ENCODE assay signal across 12 mouse cellular contexts in genomic region chr1:59608920-59609319, GRCm38 (mm10).
DNase-seq lines count a peak whose midpoint lies in the region; ATAC-seq and TF ChIP-seq lines count a peak whose summit lies in the region.
"Had no signal": no experiment of that assay in that cellular context is flagged by ENCODE, and none has a peak within 500 bp of the region (broad histone marks: within the 10 kb centered on the region; RNA-seq: fewer than 3 reads in every experiment).

No protein-coding gene starts in this region.

- POLR2A ChIA-PET in Patski (lab: Charles Lee), result interaction anchor here (1.4 kb wide), 1 partner anchor 372 kb away, joined by 3 read pairs; the partner anchor contains the start of gene Als2

- in situ Hi-C loops in Patski (cut with MboI; ENCODE audit: low pct_unique_long_range_greater_than_20kb), result no loop called here

- H3K4me3 ChIP-seq in midbrain, embryonic 13.5 days (replicated peaks), result no peak overlapping the region
- H3K4me3 ChIP-seq: hindbrain, embryonic 12.5 days; layer of hippocampus, adult 2 months had no signal

- H3K36me3 ChIP-seq in midbrain, embryonic 13.5 days, result no peaks in the 10 kb centered on the region
- H3K36me3 ChIP-seq: hindbrain, embryonic 12.5 days had no signal

- no peaks in the 10 kb centered on the region for H3K4me1 ChIP-seq in midbrain, embryonic 13.5 days (replicated peaks)

- CTCF ChIA-PET in Patski (lab: Charles Lee), result no interaction called here

- H3K9ac ChIP-seq in midbrain, embryonic 13.5 days (replicated peaks), result no peak overlapping the region
- H3K9ac ChIP-seq: hindbrain, embryonic 12.5 days had no signal

- WGBS in midbrain, embryonic 13.5 days, result 67% methylated on average over 5 of the region's 5 CpGs

- no peak overlapping the region for H3K4me2 ChIP-seq in midbrain, embryonic 13.5 days (replicated peaks)
- H3K4me2 ChIP-seq: hindbrain, embryonic 12.5 days had no signal

- intact Hi-C loops in left cerebral cortex, postnatal 36 days (cut with DNase I), result no loop called here

- ATAC-seq in Patski, result no peak
- ATAC-seq in megakaryocyte, adult 5-6 weeks (ENCODE audit: poor library complexity, severe bottlenecking), result 0 out of 2 replicates have a peak, but pooled peaks have one; percentile 30
- ATAC-seq in midbrain, embryonic 13.5 days, result no peak

- H3K27ac ChIP-seq in midbrain, embryonic 13.5 days, result no peak overlapping the region
- H3K27ac ChIP-seq: hindbrain, embryonic 12.5 days; layer of hippocampus, adult 2 months had no signal

- H3K9me3 ChIP-seq in midbrain, embryonic 13.5 days, result no peaks in the 10 kb centered on the region

- no peaks in the 10 kb centered on the region for H3K27me3 ChIP-seq in Patski
- no peaks in the 10 kb centered on the region for H3K27me3 ChIP-seq in midbrain, embryonic 13.5 days
- H3K27me3 ChIP-seq: hindbrain, embryonic 12.5 days had no signal

- peak; percentile 21 for TF ChIP-seq CTCF in Patski (IDR thresholded peaks at IDR 0.05)

- DNase-seq in 3134 (ENCODE audit: extremely low read depth, insufficient read length, low spot score) (peak; percentile 25), 416B (ENCODE audit: low read depth) (peak; percentile 74), Patski (ENCODE audit: low read depth, low spot score) (no peak)
- DNase-seq in left cerebral cortex, postnatal 36 days (ENCODE audit: low spot score in 2 of 2), result no peak
- no peak for DNase-seq in right cerebral cortex, postnatal 36 days (ENCODE audit: low spot score in 2 of 2)
- no peak for DNase-seq in cerebellum, postnatal 25 days
- DNase-seq: adrenal gland, postnatal 25 days; gastrocnemius, postnatal 14 days had no signal

Comparison
In these comparisons a context has a peak if more than half of its experiments do, and no peak if none do; other contexts are left out.
1. DNase-seq: peak in 3134 (single experiment) and 416B (single experiment); none in Patski (single experiment), left cerebral cortex, postnatal 36 days (0 of 2), right cerebral cortex, postnatal 36 days (0 of 2) and cerebellum, postnatal 25 days (0 of 2).